Mouse (Mus musculus) CH12.LX (cell line): ENCODE measurements around the gene Thap7.

Source experiments
- CHD1 ChIP-seq: IDR thresholded peaks from 2 replicates; pipeline ENCODE4 v1.6.1; 2012; ENCODE audit warnings: low read depth, low read length, improper control_type of control experiment, inconsistent platforms
- CTCF ChIP-seq, 2 experiments: IDR thresholded peaks in 1 of 2; conservative IDR thresholded peaks in 1 of 2; 2 replicates each; pipeline ENCODE4 v1.5.1; 2011 to 2012; ENCODE audit warnings: low read depth in 2 of 2, low read length in 2 of 2, improper control_type of control experiment in 1 of 2, inconsistent platforms in 1 of 2, mild to moderate bottlenecking in 1 of 2, moderate library complexity in 1 of 2
- E2F4 ChIP-seq: IDR thresholded peaks from 2 replicates; pipeline ENCODE4 v1.6.1; 2011; ENCODE audit warnings: low read depth, low read length, improper control_type of control experiment; ENCODE audit not compliant: insufficient replicate concordance

DNA sequence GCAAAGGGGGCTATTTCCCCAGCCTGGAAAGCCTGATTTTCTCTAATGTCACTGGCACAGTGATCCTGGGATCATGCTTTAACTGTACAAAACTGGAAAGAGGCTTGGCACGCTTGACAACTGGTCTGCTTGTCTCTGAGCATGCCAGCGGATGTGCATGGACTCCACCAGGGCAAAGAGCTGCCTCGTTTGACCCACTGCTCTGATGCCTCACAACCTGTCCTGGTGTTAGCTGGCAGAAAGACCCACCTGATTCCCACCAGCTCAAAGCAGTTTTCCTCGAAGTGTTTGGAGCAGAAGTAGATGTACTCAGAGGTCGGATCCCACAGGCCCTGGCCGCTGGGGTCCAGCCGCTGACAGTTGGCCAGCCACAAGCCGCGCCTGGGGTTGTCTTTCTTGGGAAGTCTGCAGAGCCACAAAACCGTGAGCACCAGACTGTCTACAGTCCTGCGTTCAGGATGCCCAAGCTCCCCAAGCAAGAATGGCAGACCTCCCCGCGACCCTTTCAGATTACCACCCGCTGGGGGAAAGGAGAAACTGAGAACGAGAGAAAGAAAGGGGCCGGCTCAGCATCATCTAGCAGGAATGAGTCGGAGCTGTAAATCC lies 852 bp downstream of the Thap7 start:
- TF ChIP-seq CTCF (conservative IDR thresholded peaks at IDR 0.05 in 1 of 2, IDR thresholded peaks at IDR 0.05 in 1 of 2; ENCODE audit: low read depth in 2 of 2, low read length in 2 of 2), result no peak
- TF ChIP-seq CHD1, result no peak
- no peak for TF ChIP-seq E2F4
